Mouse (Mus musculus): ENCODE measurements at regions not wholly inside any gene's neighbourhood (a gene's known extent, or its start where the extent isn't known, plus 50 kb on each side); places are given as distances from the start of the nearest gene placed in this dataset.

DNA sequence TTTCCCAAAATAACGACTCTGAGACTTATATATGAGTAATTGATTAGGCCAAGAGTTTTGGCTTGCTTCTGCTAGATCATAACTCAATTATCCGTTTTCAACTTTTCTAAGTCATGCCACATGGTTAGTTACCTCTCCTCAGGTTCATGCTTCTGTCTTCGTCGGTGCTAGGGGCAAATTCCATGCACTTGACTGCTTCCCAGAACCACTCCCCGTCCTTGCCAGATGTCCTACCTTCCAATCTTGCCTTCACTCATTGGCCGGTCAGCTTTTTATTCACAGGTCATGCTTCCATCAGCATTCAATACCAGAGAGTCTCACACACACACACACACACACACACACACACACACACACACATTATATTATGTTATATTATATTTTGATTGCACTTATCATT is 66.4 kb upstream of the Arhgap32 start:
- no peak for DNase-seq (ENCODE audit: low spot score in 2 of 2)

DNA sequence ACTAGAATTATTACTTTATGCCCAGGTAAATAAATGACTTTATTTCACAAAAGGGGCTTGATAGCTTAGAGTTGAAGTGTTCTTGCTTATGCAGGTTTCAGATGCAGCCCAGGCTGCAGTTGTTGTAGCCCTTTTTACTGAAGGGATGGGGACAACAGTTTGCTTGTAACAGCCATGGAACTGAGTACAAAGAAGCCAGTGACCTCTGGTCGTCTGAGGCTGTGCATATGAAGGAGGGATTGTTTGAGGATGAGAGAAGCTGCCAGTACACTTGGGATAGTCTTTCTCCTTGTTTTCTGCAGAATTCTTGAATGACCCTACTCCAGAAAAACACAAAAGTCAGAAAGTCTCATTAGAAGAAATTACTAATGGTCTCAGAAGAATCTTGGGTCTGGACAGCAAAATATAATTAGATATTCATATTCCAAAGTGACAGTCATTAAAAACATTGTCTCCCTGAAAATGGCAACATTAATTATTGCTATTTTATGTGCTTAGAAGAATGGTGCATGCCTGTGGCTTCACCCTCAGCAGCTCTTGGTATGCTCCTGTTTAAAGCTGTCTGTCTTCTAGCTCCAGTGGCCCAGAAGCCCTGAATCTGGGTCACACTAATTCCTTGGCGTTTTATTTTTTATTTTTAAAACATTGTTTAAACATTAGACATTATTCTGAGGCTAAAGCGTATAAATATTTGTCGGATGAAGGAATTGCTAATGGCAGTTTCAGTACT is 61.9 kb upstream of the Arhgap32 start:
- DNase-seq (ENCODE audit: low spot score in 2 of 2) = no peak

DNA sequence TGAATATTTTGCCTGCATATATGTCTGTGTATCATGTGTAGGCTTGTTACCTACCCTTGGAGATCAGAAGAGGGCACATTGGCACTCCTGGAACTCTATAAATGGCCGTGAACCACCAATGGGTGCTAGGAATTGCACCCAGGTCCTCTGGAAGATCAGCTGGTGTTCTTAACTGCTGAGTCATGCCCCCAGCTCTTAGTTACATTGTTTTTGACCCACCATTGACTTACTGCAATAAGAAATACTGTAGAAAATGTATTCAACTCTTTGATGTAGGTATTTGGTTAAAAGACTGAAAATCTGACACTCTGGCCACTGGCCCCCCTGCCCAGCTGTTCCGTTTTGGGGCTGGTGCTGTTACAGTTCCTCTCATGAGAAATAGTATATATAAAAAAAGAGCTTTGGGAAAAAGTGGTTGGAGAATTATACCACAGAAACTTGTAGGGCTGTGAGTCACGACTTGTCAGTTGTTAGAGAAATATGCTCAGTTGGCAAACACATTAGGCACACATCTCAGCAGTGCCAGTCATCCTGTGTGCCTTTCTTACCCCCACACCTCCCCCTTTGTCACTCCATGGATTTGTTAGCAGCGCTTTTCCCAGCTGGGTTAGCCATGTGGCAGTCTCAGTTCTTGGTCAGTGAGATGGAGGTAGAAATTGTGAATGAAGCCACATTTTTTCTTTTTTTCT is 58.4 kb upstream of the Arhgap32 start:
- DNase-seq (ENCODE audit: low spot score in 2 of 2) = no peak

DNA sequence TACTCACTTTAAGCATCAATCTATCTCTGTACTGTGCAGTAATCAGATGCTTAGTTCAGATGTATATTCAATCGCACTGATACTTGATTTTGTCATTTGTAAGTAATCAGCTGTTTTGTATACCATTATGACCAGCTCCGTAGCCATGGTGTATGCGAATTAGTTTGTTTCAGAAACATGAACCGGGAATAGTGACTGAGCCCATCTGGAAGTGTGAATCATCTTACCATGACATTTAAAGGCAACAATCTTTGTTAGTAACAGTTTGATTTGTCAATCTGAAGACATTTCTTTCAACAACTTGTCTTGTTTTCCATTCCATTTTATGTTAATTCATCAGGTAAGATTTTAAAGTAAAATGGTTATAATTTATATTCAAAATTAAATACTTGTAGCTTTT is 53.2 kb upstream of the Arhgap32 start:
- no peak for DNase-seq (ENCODE audit: low spot score in 2 of 2)

DNA sequence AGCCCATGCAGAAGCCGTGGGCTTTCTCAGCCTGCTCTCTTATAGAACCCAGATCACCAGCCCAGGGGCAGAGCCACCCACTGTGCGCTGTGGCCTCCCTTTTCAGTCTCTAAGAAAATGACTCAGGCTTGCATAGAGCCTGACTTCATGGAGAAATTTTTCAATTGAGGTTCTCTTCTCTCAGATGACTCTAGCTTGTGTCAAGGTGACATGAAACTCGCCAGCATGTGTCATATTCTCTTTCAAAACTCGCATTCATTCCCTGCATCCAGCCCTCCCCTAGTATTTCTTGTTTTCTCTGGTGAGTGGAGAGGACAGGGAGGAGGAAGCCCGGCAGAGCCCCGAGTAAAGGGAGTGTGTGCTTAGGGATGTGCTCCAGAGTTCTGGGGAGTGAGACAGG is 52.4 kb upstream of the Arhgap32 start:
- DNase-seq (ENCODE audit: low spot score in 2 of 2) = no peak

DNA sequence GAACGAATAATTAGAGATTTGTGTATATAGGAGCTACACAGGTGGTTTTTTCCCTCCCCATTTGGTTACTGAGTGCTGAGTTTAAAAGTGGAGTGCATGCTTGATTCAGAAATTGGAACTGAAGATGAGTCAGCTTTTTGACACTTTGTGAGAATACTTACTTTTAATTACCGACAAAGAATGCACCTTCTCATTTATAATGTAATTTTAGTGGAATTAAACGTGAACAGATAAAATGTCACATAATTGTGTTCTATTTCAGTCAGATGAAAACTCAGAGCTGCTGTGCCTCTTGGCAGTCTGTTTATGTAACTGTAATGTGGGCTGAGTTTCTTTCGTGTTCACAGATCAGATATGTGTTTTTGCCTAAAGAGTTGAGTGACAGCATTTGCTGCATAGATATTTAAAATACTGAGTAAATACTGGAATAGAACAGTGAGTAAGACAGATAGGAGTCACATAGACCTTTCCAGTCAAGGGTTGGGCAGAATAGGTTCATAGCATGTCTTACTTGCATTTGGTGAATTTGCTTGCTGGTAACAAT is 51.9 kb upstream of the Arhgap32 start:
- no peak for DNase-seq (ENCODE audit: low spot score in 2 of 2)

Measured in cerebellum, postnatal 4 days (tissue).